Mouse (Mus musculus) E14TG2a.4 (cell line): ENCODE measurements around the gene Dph5.

Experiments used
- CTCF ChIP-seq: conservative IDR thresholded peaks from 2 replicates; pipeline ENCODE4 v1.5.1; 2014; ENCODE audit warnings: low read length
- NANOG ChIP-seq: IDR thresholded peaks from 2 replicates; pipeline ENCODE4 v1.6.1; 2014; ENCODE audit warnings: borderline replicate concordance, low read length, mixed read lengths
- POU5F1 ChIP-seq: IDR thresholded peaks from 2 replicates; pipeline ENCODE4 v1.6.1; 2014; ENCODE audit warnings: low read length, borderline replicate concordance

DNA sequence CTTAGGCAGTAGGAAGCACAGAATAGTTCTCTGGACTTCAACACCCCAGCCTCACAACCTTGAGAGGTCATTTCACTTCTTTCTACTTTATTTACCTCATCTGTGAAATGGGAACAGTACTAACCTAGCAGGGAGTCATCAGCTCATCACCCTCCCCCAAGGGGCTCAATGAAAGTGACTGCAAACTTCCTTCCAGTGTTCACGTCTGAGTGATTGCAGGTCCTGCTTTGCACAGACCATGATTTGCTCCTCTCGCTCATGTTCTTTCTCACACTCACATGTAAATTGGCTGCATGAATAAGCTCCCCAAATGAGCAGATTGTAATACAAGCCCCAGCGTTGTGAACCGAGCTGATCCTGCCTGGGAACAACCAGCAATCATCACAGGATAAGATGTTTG, 36.7 kb upstream of the Dph5 start:
- TF ChIP-seq CTCF (no peak), POU5F1 (no peak), NANOG (no peak)
